Mouse (Mus musculus) bone marrow macrophage, adult 2 months (primary cell): ENCODE results near the gene Cd48.

Experiments
- CTCF ChIP-seq: IDR thresholded peaks from 2 replicates; pipeline ENCODE4 v1.5.1; 2012; ENCODE audit warnings: low read depth, mild to moderate bottlenecking, low read length, moderate library complexity
- POLR2A ChIP-seq: IDR thresholded peaks from 2 replicates; pipeline ENCODE4 v1.6.1; 2012; ENCODE audit warnings: mild to moderate bottlenecking, low read depth, low read length, borderline replicate concordance

DNA sequence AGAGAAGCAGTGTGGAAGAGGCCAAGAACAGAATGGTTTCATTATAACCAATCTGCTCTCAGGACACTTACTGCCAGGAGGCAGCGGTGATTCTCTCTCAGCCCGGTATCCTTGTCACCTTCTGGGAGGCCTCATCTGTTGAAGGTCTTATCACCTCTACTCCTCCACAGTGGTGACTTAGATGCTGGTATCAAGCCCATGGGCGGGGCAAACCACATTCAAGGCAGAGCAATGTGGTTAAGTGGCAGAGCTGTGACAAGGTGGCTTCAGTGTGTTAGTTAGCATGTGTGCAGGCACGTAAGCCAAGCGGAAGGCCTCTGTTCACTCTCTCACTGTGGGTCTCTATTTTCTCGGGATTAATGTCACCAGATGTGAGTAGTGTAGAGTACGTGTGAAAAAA lies 38.2 kb upstream of the Cd48 start:
- TF ChIP-seq POLR2A (no peak), CTCF (no peak)
